Mouse (Mus musculus): Measurements from ENCODE around the gene Ahdc1. TPM values are rescaled to one million over a fixed set of nuclear protein-coding genes. Genes with fewer than 3 reads are reported as not detected.

Gene Ahdc1
- polyA plus RNA-seq, 1 experiment, result 23.7 TPM

GRCm38 (mm10) chr4:133074070-133074819, 63.2 kb downstream of the Ahdc1 start:
- peaks cover 6% of the 10 kb centered on the region for H3K36me3 ChIP-seq (ENCODE audit: control insufficient read depth, insufficient read depth, low read length)
- no peak overlapping the region for H3K4me3 ChIP-seq (ENCODE audit: low read depth, low read length)
- H3K27me3 ChIP-seq (ENCODE audit: control insufficient read depth, insufficient read depth, low read length), result no peaks in the 10 kb centered on the region
- no peak overlapping the region for H3K27ac ChIP-seq (ENCODE audit: insufficient read depth, low read depth, low read length)
- no peak for TF ChIP-seq POLR2A (IDR thresholded peaks at IDR 0.05; ENCODE audit: low read depth, low read length)
- TF ChIP-seq CTCF (IDR thresholded peaks at IDR 0.05; ENCODE audit: extremely low read depth, insufficient read length, insufficient replicate concordance, low read depth, low read length), result no peak
- 80% methylated on average over 9 of the region's 9 CpGs for WGBS
- peaks cover 11% of the 10 kb centered on the region; the same call in 1 of the 2 replicates for H3K4me1 ChIP-seq (ENCODE audit: control insufficient read depth, insufficient read depth, insufficient read length, low read length)

DNA sequence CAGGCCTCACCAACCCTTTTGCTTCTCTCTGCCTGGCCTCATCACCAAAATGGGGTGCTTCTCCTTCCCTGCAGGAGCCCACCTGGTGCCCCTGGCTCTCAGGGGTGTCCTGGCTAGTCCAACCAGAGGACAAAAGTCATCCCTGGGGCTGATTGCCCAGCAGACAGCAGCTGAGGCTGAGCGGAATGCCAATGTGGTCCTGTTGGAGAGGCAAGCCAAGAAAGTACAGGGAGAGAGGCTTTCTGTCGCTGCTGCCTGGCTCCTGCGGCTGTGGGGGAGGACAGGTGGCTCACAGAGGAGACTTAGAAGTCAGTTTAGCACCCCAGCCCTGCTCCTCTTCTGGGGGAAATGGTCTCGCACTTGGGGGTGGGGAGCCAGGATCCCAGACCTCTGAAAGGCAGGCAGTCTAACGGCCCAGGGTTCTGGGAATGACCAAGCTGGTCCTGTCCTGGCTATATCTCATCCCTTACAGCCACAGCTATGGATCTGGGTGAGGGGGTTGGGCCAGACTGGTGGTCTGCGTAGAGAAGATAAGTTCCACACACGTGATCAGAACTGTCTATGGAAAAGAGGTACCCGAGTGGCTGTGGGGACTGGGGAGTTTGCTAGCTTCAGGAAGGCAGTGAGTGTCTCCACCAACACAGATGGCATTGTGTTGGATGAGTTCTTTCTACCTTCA, 64.0 kb downstream of the Ahdc1 start:
- no peak for TF ChIP-seq POLR2A (IDR thresholded peaks at IDR 0.05; ENCODE audit: low read depth, low read length)
- TF ChIP-seq CTCF (IDR thresholded peaks at IDR 0.05; ENCODE audit: extremely low read depth, insufficient read length, insufficient replicate concordance, low read depth, low read length), result no peak
- no peaks in the 10 kb centered on the region for H3K27me3 ChIP-seq (ENCODE audit: control insufficient read depth, insufficient read depth, low read length)
- peaks cover 14% of the 10 kb centered on the region; the same call in 1 of the 2 replicates for H3K4me1 ChIP-seq (ENCODE audit: control insufficient read depth, insufficient read depth, insufficient read length, low read length)
- 87% methylated on average over 8 of the region's 8 CpGs for WGBS
- no peak overlapping the region for H3K27ac ChIP-seq (ENCODE audit: insufficient read depth, low read depth, low read length)
- no peak overlapping the region for H3K4me3 ChIP-seq (ENCODE audit: low read depth, low read length)
- H3K36me3 ChIP-seq (ENCODE audit: control insufficient read depth, insufficient read depth, low read length), result peaks cover 6% of the 10 kb centered on the region

DNA sequence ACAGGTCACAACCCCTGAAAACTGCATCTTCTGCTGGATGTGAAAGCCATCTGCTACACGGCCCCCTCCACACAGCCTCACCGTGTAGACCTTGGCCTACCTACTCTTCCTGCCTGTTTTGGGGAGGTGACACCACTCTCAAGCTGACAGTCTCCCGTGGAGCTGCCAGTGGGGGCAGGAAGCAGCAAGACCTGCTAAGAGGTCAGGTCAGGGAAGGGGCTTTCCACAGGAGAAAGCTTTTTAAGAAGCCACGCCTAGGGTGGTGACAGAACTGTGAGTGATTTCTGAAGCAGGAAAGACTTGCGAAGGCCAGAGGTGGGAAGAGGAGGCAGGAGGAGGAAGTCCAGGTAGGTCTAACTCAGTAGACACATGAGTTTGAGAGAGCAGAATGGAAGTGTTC, 67.9 kb downstream of the Ahdc1 start:
- TF ChIP-seq POLR2A (IDR thresholded peaks at IDR 0.05; ENCODE audit: low read depth, low read length) (peak; percentile 21; the same call in 1 of the 2 replicates), CTCF (IDR thresholded peaks at IDR 0.05; ENCODE audit: extremely low read depth, insufficient read length, insufficient replicate concordance, low read depth, low read length) (no peak)
- Histone ChIP-seq H3K27me3 (ENCODE audit: control insufficient read depth, insufficient read depth, low read length) (no peaks in the 10 kb centered on the region), H3K4me3 (ENCODE audit: low read depth, low read length) (peak overlapping the region; percentile 21), H3K27ac (ENCODE audit: insufficient read depth, low read depth, low read length) (peak overlapping the region; percentile 96), H3K4me1 (ENCODE audit: control insufficient read depth, insufficient read depth, insufficient read length, low read length) (peaks cover 23% of the 10 kb centered on the region; the same call in 1 of the 2 replicates), H3K36me3 (ENCODE audit: control insufficient read depth, insufficient read depth, low read length) (peaks cover 3% of the 10 kb centered on the region)
- 24% methylated on average over 5 of the region's 5 CpGs for WGBS

DNA sequence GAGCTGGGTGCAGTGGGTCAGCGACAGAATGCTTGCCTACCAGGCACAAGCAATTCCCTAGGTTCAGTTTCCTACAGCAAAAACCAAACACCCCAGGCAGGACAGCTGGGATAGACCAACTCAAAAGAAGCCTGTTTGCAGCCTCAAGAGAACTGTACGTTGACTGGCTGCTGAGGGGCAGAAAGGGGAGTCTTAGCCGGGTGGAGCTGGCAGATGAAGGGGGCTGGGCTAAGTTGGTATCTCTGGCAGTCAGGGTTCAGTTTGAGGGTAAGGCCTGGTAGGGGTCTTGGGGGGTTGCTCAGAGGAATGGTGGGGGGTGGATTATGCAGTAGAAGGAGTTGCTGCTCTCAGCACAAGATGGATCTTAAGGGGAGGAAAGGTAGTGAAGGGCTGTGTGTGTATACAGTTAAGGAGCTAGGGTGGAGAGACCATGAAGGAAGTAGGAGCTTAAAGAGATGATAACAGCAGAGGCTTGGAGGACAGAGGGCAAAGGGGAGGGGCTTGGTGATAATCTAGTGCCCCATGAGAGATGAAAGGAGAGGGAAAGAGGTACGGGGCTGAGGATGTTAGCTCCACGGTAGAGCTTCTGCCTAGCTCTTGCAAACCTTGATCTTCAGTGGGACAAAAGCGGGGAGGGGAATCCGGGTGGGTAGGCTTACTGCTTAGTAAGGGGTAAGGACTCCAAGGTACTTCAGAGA, 68.5 kb downstream of the Ahdc1 start:
- Histone ChIP-seq H3K27ac (ENCODE audit: insufficient read depth, low read depth, low read length) (peak overlapping the region; percentile 96), H3K36me3 (ENCODE audit: control insufficient read depth, insufficient read depth, low read length) (peaks cover 3% of the 10 kb centered on the region), H3K4me1 (ENCODE audit: control insufficient read depth, insufficient read depth, insufficient read length, low read length) (peaks cover 29% of the 10 kb centered on the region; the same call in 1 of the 2 replicates), H3K4me3 (ENCODE audit: low read depth, low read length) (peak overlapping the region; percentile 36), H3K27me3 (ENCODE audit: control insufficient read depth, insufficient read depth, low read length) (no peaks in the 10 kb centered on the region)
- WGBS, result 20% methylated on average over 7 of the region's 7 CpGs
- TF ChIP-seq CTCF (IDR thresholded peaks at IDR 0.05; ENCODE audit: extremely low read depth, insufficient read length, insufficient replicate concordance, low read depth, low read length) (no peak), POLR2A (IDR thresholded peaks at IDR 0.05; ENCODE audit: low read depth, low read length) (peak; percentile 46; the same call in 1 of the 2 replicates)

GRCm38 (mm10) chr4:133080862-133081261, 69.8 kb downstream of the Ahdc1 start:
- Histone ChIP-seq H3K36me3 (ENCODE audit: control insufficient read depth, insufficient read depth, low read length) (peaks cover 3% of the 10 kb centered on the region; the same call in 1 of the 2 replicates), H3K4me1 (ENCODE audit: control insufficient read depth, insufficient read depth, insufficient read length, low read length) (peaks cover 33% of the 10 kb centered on the region), H3K27ac (ENCODE audit: insufficient read depth, low read depth, low read length) (no peak overlapping the region), H3K4me3 (ENCODE audit: low read depth, low read length) (no peak overlapping the region), H3K27me3 (ENCODE audit: control insufficient read depth, insufficient read depth, low read length) (no peaks in the 10 kb centered on the region)
- no peak for TF ChIP-seq POLR2A (IDR thresholded peaks at IDR 0.05; ENCODE audit: low read depth, low read length)
- TF ChIP-seq CTCF (IDR thresholded peaks at IDR 0.05; ENCODE audit: extremely low read depth, insufficient read length, insufficient replicate concordance, low read depth, low read length), result no peak
- WGBS, result 90% methylated on average over 3 of the region's 3 CpGs

DNA sequence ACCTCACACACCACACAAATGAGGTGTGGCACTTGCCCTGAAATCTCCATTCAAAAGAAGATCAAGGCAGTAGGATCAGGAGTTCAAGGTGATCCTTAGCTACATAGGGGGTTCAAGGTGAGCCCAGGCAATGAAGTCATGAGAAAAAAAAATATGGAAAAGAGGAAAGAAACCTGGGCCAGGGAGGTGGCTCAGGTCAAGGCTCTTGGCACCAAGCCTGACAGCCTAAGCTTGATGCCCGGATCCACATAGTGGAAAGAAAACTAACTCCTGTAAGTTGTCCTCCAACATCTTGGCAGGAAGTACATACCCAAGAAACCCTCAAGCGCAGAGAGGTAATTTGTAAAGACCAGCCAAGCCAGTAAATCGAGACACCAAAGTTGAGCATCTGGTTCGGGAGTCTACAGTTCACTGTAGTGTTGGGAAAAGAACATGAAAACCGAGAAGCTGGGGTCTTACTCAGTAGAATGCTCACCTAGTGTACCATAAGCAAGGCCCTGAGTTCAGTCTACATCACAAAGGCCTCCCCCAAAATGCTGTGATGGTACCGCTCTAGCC, 71.2 kb downstream of the Ahdc1 start:
- WGBS, result 70% methylated on average over 6 of the region's 6 CpGs
- Histone ChIP-seq H3K27ac (ENCODE audit: insufficient read depth, low read depth, low read length) (no peak overlapping the region), H3K4me3 (ENCODE audit: low read depth, low read length) (no peak overlapping the region), H3K4me1 (ENCODE audit: control insufficient read depth, insufficient read depth, insufficient read length, low read length) (peaks cover 34% of the 10 kb centered on the region), H3K36me3 (ENCODE audit: control insufficient read depth, insufficient read depth, low read length) (0 out of 2 replicates have a peak, but pooled peaks cover 2% of the 10 kb centered on the region), H3K27me3 (ENCODE audit: control insufficient read depth, insufficient read depth, low read length) (no peaks in the 10 kb centered on the region)
- TF ChIP-seq CTCF (IDR thresholded peaks at IDR 0.05; ENCODE audit: extremely low read depth, insufficient read length, insufficient replicate concordance, low read depth, low read length) (no peak), POLR2A (IDR thresholded peaks at IDR 0.05; ENCODE audit: low read depth, low read length) (no peak)
